Mouse (Mus musculus) small intestine, adult 2 months (tissue): ENCODE data around the gene Ccdc87.
"Not testable (repeated sequence)": the region's sequence is repeated elsewhere in the genome, so short reads cannot be mapped to it uniquely, and the experiment has no call there.

Source experiments
- CTCF ChIP-seq: fragments of 200-500 bp; IDR thresholded peaks from 2 replicates; pipeline ENCODE4 v1.5.1; 2012; ENCODE audit warnings: low read depth, mild to moderate bottlenecking, control low read depth, inconsistent platforms, low read length, moderate library complexity, mixed read lengths; ENCODE audit not compliant: insufficient replicate concordance, insufficient read length; ENCODE audit errors: extremely low read depth
- POLR2A ChIP-seq: fragments of 200-500 bp; IDR thresholded peaks from 2 replicates; pipeline ENCODE4 v1.6.1; 2012; ENCODE audit warnings: low read depth, mild to moderate bottlenecking, control low read depth, inconsistent platforms, low read length, moderate library complexity

- not testable (repeated sequence) for TF ChIP-seq CTCF, POLR2A
Observed at GRCm38 (mm10) chr19:4874613-4875012, 35.4 kb downstream of the Ccdc87 start.
